Mouse (Mus musculus): ENCODE data around the gene Cdc42se1.

Cdc42se1 gene

GRCm38 (mm10) chr3:95224295-95224694 lies 4.2 kb upstream of the Cdc42se1 start:
- no peak for DNase-seq (ENCODE audit: low spot score)

- DNase-seq (ENCODE audit: low spot score), result no peak
Measured at GRCm38 (mm10) chr3:95227214-95227613, 1.3 kb upstream of the Cdc42se1 start.

- peak; percentile 70 for DNase-seq (ENCODE audit: low spot score)
Measured at GRCm38 (mm10) chr3:95228894-95229780, 605 bp downstream of the Cdc42se1 start.

- DNase-seq (ENCODE audit: low spot score), result peak; percentile 63
Measured at GRCm38 (mm10) chr3:95229781-95230494, 1.4 kb downstream of the Cdc42se1 start.

GRCm38 (mm10) chr3:95230495-95231297 lies 2.2 kb downstream of the Cdc42se1 start:
- DNase-seq (ENCODE audit: low spot score), result peak; percentile 44

GRCm38 (mm10) chr3:95231298-95232221 lies 3.0 kb downstream of the Cdc42se1 start, which contains the start of gene Mllt11:
Mllt11 (minus strand) TSS chr3:95232171.
- DNase-seq (ENCODE audit: low spot score), result peak; percentile 65

GRCm38 (mm10) chr3:95232771-95233170 lies 4.2 kb downstream of the Cdc42se1 start:
- DNase-seq (ENCODE audit: low spot score), result peak; percentile 61

- no peak for DNase-seq (ENCODE audit: low spot score)
Measured at GRCm38 (mm10) chr3:95233303-95233980, 4.9 kb downstream of the Cdc42se1 start.

- no peak for DNase-seq (ENCODE audit: low spot score)
Measured at GRCm38 (mm10) chr3:95235386-95236301, 7.1 kb downstream of the Cdc42se1 start.

GRCm38 (mm10) chr3:95237541-95238099 lies 9.1 kb downstream of the Cdc42se1 start:
- peak; percentile 42 for DNase-seq (ENCODE audit: low spot score)

GRCm38 (mm10) chr3:95239022-95239421 lies 10.5 kb downstream of the Cdc42se1 start:
- DNase-seq (ENCODE audit: low spot score), result no peak

GRCm38 (mm10) chr3:95239971-95240370 lies 11.4 kb downstream of the Cdc42se1 start:
- no peak for DNase-seq (ENCODE audit: low spot score)

- DNase-seq (ENCODE audit: low spot score), result no peak
Measured at GRCm38 (mm10) chr3:95240900-95241299, 12.4 kb downstream of the Cdc42se1 start.

GRCm38 (mm10) chr3:95241498-95241897 lies 13.0 kb downstream of the Cdc42se1 start, which contains the start of gene Gm128:
Gm128 (minus strand) TSS chr3:95241598.
- no peak for DNase-seq (ENCODE audit: low spot score)

GRCm38 (mm10) chr3:95243086-95243485 lies 14.6 kb downstream of the Cdc42se1 start:
- DNase-seq (ENCODE audit: low spot score), result no peak

- peak; percentile 48 for DNase-seq (ENCODE audit: low spot score)
Measured at GRCm38 (mm10) chr3:95246465-95247231, 18.1 kb downstream of the Cdc42se1 start.

- DNase-seq (ENCODE audit: low spot score), result no peak
Measured at GRCm38 (mm10) chr3:95247660-95248336, 19.3 kb downstream of the Cdc42se1 start.

GRCm38 (mm10) chr3:95250361-95250760 lies 21.8 kb downstream of the Cdc42se1 start:
- no peak for DNase-seq (ENCODE audit: low spot score)

Measured in lung, postnatal 25 days (tissue).